Mouse (Mus musculus) lung, postnatal 25 days (tissue): ENCODE results near the gene Zbtb8os.
"Not testable (repeated sequence)": the region's sequence is repeated elsewhere in the genome, so short reads cannot be mapped to it uniquely, and the experiment has no call there.

Source experiments
- DNase-seq: peaks from one replicate; pipeline ENCODE4 v3.0.0; 2022; ENCODE audit warnings: low spot score

The Zbtb8os gene

DNA sequence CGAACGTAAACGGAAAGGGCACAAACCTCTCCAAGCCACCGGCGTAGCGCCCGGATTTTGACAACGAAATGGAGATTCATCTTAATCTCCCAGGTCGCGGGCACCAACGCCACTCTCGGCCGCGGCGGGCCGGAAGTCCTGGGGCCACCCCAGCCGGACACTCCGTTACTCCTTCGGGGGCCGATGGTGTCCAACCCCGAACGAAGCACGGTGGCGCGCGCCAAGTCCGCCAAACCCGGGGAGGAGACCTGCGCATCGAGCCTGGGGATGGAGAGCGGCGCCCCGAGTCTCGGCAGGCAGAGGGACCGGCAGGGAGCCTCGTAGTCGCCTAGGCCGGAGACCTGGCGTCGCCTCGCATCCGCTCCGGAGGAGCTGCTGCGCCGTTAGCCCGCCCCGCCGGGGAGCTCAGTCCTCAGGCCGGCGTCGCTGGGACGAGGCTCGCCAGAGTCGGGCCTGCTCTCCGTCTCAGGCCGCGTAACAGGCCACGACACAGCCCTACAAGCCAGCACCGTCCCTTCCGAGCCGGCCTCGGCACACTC lies 749 bp upstream of the Zbtb8os start:
- no peak for DNase-seq

DNA sequence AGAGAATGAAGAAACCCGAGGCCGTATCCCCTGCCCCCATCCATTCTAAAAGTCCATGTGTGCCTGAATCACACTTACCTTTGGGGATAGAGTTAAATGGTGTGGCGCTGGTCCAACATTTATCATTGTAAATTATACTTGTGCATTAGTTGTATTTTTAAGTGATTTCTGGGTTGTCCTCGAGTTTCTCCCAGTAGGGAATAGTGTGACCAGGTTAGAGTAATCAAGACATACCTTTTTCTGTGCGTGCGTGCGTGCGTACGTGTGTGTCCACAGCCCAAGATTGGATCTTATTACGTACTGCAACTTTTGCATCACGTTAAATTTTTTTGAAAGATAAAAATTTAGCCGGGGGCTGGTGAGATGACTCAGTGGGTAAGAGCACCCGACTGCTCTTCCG lies 796 bp downstream of the Zbtb8os start:
- DNase-seq = no peak

GRCm38 (mm10) chr4:129339743-129340142 lies 4.2 kb downstream of the Zbtb8os start:
- no peak for DNase-seq

- DNase-seq = no peak
These were observed 6.4 kb downstream of the Zbtb8os start for GRCm38 (mm10) chr4:129341888-129342287.

- DNase-seq = no peak
These were observed 7.2 kb downstream of the Zbtb8os start for GRCm38 (mm10) chr4:129342705-129343104.

- no peak for DNase-seq
These were observed 11.1 kb downstream of the Zbtb8os start for GRCm38 (mm10) chr4:129346481-129347154.

- DNase-seq = peak; percentile 74
These were observed 15.1 kb downstream of the Zbtb8os start for GRCm38 (mm10) chr4:129350644-129351043.

DNA sequence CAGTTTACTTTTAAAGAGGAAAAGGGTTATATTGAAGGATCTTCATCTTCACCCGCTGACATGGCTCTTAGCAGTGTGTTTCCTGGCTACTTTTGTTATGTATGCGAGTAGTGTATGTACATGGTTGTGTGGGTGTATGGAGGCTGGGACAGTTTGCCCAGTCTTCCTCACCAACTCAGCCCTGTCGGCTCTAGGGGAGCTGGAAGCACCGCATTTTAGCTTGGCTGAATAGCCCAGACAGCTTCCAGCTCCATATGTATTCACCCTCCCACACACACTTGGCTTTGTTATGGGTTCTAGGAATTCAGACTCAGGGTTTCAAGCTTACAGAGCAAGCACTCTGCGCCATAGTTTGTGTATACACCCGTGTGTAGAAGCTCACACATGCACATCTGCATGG lies 15.6 kb downstream of the Zbtb8os start:
- no peak for DNase-seq

DNA sequence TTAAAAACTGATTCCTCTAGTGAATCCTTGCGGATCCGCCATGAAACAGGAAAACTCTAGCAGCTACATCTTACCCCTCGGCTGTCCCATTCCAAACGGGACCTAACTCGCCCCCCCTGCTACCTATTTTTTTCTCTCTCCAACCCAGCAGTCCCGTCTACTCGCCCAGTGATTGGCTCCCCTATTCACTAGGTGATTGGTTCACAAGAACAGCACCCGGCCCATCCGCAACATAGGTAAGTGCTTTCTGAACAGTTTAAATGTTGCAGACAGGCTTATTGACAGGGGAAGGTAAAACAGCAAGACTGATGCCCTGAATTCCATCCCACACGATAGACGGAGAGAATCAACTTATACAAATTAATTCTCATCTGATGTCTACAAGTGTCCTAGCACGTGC lies 17.7 kb downstream of the Zbtb8os start:
- no peak for DNase-seq

GRCm38 (mm10) chr4:129354236-129354635 lies 18.7 kb downstream of the Zbtb8os start:
- DNase-seq = no peak

- DNase-seq = no peak
These were observed 22.2 kb downstream of the Zbtb8os start for GRCm38 (mm10) chr4:129357613-129358163.

GRCm38 (mm10) chr4:129362238-129362637 lies 26.7 kb downstream of the Zbtb8os start:
- DNase-seq = not testable (repeated sequence)

DNA sequence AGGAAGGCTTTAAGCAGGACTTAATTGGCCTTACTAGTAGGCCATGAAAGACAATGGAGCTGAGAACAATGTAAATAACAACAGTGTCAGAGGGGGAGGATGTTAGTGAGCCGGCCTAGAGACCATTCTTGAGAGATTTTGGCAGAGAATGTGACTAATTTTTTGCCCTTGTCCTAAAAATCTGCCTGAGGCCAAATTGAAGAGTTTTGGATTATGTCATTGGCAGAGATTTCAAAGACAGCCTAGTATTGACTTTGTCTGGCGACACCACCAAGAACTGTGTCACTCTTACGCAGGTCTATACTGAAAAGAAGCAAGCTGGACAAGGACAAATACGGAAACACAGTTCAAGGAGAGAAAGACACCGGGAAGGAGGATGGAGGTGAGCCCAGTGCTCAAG lies 27.3 kb downstream of the Zbtb8os start:
- no peak for DNase-seq

DNA sequence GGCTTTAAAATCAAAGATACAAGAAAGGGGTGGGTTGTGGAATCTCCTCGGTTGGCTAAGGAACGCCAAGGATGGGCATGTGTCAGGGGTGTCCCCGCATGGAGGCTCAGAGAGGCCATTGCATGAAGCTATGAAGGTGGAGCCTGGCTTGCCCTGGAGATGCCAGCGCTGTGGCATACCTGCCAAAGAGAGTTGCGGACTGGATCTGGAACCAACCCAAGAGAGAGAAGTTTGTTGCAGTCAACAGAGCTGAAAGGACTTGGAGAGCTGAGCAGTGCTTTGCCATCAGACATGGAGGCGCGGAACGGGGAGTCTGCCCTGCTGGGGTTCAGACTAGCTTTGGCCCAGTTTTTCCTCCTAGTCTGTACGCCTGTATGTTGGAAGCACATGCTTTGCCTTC lies 28.0 kb downstream of the Zbtb8os start:
- DNase-seq = no peak

DNA sequence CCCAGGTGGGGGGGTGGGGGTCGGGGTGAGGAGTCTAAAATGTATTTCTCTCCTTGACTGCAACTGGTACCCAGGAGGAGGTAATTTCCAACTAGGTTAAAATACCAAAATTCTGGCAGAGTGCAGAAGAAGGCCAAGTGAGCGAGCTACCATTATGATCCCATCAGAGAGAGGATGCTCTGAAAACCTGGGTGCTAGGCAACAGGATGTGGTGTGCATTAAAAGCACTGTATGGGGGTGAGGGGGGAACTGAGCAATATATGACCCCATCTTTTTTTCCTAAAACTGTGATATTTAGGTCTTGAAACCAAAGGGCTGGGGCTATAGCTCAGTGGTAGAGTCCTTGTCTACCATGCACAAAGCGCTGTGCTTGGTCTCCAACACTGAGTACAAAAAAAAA lies 28.9 kb downstream of the Zbtb8os start:
- DNase-seq = no peak

DNA sequence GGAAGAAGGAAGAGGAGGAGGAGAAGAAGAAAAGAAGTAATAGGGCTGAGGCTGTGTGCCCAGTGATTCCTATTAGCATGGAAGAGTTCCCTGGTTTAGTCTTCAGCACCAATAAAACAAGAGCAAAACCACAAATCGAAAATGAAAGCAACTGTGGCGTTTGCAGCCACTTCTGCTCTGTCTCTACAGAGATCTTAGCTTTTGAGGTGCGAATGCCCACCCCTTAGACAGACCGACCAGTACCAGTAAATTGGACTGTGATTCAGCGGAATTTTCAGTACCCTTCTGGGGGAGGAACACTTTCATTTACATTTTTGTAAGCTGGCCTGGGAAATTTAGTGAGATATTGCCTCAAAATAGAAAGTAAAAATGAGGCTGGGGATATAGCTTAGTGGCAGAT lies 29.7 kb downstream of the Zbtb8os start:
- no peak for DNase-seq

DNA sequence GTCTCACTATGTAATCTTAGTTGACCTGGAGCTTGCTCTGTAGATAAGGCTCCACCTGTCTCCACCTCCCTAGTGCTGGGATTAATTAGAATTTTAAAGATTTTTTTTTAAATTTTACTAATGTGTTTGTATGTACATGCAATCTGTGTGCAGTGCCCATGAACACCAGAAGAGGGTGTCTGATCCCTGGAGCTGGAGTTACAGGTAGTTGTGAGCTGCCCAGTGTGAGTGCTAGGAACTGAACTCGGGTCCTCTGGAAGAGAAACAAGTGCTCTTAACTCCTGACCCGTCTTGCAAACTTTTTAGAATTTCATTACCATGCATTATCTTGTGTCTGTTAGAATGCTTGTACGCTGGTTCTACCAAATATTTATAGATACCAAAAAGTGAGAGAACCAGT lies 35.9 kb downstream of the Zbtb8os start:
- DNase-seq = no peak

- no peak for DNase-seq
These were observed 37.9 kb downstream of the Zbtb8os start for GRCm38 (mm10) chr4:129373202-129373976.

DNA sequence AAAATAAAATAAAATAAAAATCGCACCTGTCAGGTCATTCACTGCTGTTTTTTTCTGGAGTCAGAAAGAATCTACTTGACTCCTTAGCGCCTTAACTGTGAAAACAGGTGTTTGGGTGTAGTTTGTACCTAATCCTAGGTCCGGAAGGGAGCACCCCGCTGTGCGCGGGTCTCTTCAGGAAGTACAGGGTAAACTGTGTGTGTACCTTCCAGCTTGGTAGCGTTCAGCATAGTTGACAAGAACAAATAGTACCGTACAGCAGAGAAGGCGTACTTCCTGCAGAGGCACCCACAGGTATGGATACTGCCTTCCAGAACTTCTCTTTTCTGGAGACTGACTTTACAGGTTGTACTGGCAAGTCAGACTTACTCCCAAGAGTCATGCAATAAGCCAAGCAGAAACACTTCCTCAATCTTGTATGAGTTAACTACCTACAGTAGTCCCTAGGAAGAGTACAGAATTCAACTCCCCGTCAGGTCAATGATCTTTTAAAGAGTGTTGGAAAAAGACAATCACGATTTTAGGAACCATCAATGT lies 38.8 kb downstream of the Zbtb8os start:
- DNase-seq = no peak

- no peak for DNase-seq
These were observed 39.5 kb downstream of the Zbtb8os start for GRCm38 (mm10) chr4:129375000-129375399.

GRCm38 (mm10) chr4:129375821-129376220 lies 40.3 kb downstream of the Zbtb8os start:
- DNase-seq = no peak

- DNase-seq = peak; percentile 38
These were observed 41.6 kb downstream of the Zbtb8os start for GRCm38 (mm10) chr4:129376961-129377545.
